Mouse (Mus musculus) forebrain, embryonic 14.5 days (tissue): ENCODE data around the gene Slc1a3. TPM values are rescaled to one million over a fixed set of nuclear protein-coding genes. Genes with fewer than 3 reads are reported as not detected.
"Not testable (repeated sequence)": the region's sequence is repeated elsewhere in the genome, so short reads cannot be mapped to it uniquely, and the experiment has no call there.

Source experiments
- ATAC-seq: fragments of 200-750 bp; cut with Nextera tagmentation; 2 replicates; pipeline ENCODE4 v1.8.0; 2017; ENCODE audit warnings: mild to moderate bottlenecking, moderate library complexity
- DNase-seq: peaks from one replicate; pipeline ENCODE4 v3.0.0-alpha.2; 2015; ENCODE audit warnings: low spot score
- H3K27ac ChIP-seq: fragments of 300-500 bp; sonication (generic); 2 replicates; pipeline ENCODE4 v1.5.1; 2014; ENCODE audit warnings: low read depth, mild to moderate bottlenecking, control low read depth, low read length, moderate library complexity
- H3K27me3 ChIP-seq: fragments of 300-500 bp; sonication (generic); replicated peaks from 2 replicates; pipeline ENCODE4 v1.6.1; 2014; ENCODE audit warnings: low read length, control low read depth, mixed read lengths; ENCODE audit not compliant: control insufficient read depth, insufficient read depth
- H3K36me3 ChIP-seq: fragments of 300-500 bp; sonication (generic); 2 replicates; pipeline ENCODE4 v1.6.1; 2014; ENCODE audit warnings: low read length, control low read depth; ENCODE audit not compliant: control insufficient read depth, insufficient read depth
- H3K4me1 ChIP-seq: fragments of 300-500 bp; sonication (generic); 2 replicates; pipeline ENCODE4 v1.6.1; 2014; ENCODE audit warnings: antibody characterized with exemption, low read length, control low read depth; ENCODE audit not compliant: control insufficient read depth, insufficient read depth
- H3K4me2 ChIP-seq: fragments of 300-500 bp; sonication (generic); 2 replicates; pipeline ENCODE4 v1.6.1; 2014; ENCODE audit warnings: mild to moderate bottlenecking, control low read depth, low read length
- H3K4me3 ChIP-seq: fragments of 300-500 bp; sonication (generic); 2 replicates; pipeline ENCODE4 v1.5.1; 2014; ENCODE audit warnings: low read depth, low read length, control low read depth
- H3K9ac ChIP-seq: fragments of 300-500 bp; sonication (generic); 2 replicates; pipeline ENCODE4 v1.6.1; 2014; ENCODE audit warnings: mild to moderate bottlenecking, low read length, control low read depth, moderate library complexity
- H3K9me3 ChIP-seq: fragments of 300-500 bp; sonication (generic); replicated peaks from 2 replicates; pipeline ENCODE4 v1.6.1; 2016; ENCODE audit warnings: low read length, control low read depth, mixed read lengths; ENCODE audit not compliant: control insufficient read depth
- WGBS: fragments of 180-500 bp; shearing (Covaris S2); extraction: QIAGEN DNeasy Blood & Tissue Kit; methylation state at CpG from one replicate; pipeline ENCODE4 v1.1.7; 2014; 5-methylcytosine and 5-hydroxymethylcytosine counted together
- polyA plus RNA-seq: library from polyadenylated mRNA; unstranded; fragments of >200 nt; fragmentation: Nextera tagmentation; extraction: Ambion mirVana; gene quantifications from 2 replicates; pipeline ENCODE4 v1.2.1, GENCODE M21; 2014

Gene Slc1a3
- polyA plus RNA-seq, 1 experiment from 2014 or later, result 102 TPM

- not testable (repeated sequence) for H3K27me3 ChIP-seq, H3K4me3 ChIP-seq, H3K9ac ChIP-seq, ATAC-seq, H3K36me3 ChIP-seq, DNase-seq, H3K4me1 ChIP-seq, H3K27ac ChIP-seq, H3K4me2 ChIP-seq, H3K9me3 ChIP-seq
- WGBS, result 96% methylated on average over 6 of the region's 6 CpGs
Measured at GRCm38 (mm10) chr15:8690141-8690540, 20.4 kb downstream of the Slc1a3 start.

- Histone ChIP-seq H3K9me3 (no peaks in the 10 kb centered on the region), H3K4me2 (no peak overlapping the region), H3K9ac (no peak overlapping the region), H3K27ac (no peak overlapping the region), H3K27me3 (no peaks in the 10 kb centered on the region), H3K36me3 (peaks cover 6% of the 10 kb centered on the region; the same call in 1 of the 2 replicates), H3K4me1 (no peaks in the 10 kb centered on the region), H3K4me3 (no peak overlapping the region)
- DNase-seq (no peak), ATAC-seq (no peak)
- 91% methylated on average over 4 of the region's 4 CpGs for WGBS
Measured at GRCm38 (mm10) chr15:8686846-8687245, 23.7 kb downstream of the Slc1a3 start.

- WGBS, result 95% methylated on average over 7 of the region's 7 CpGs
- DNase-seq, result no peak
- ATAC-seq, result no peak
- no peak overlapping the region for H3K9ac ChIP-seq
- no peaks in the 10 kb centered on the region for H3K4me1 ChIP-seq
- H3K36me3 ChIP-seq, result peaks cover 6% of the 10 kb centered on the region; the same call in 1 of the 2 replicates
- no peak overlapping the region for H3K4me3 ChIP-seq
- no peaks in the 10 kb centered on the region for H3K9me3 ChIP-seq
- no peaks in the 10 kb centered on the region for H3K27me3 ChIP-seq
- no peak overlapping the region for H3K4me2 ChIP-seq
- no peak overlapping the region for H3K27ac ChIP-seq
Measured at GRCm38 (mm10) chr15:8685506-8685905, 25.1 kb downstream of the Slc1a3 start.

GRCm38 (mm10) chr15:8684263-8684662, 26.3 kb downstream of the Slc1a3 start:
- Histone ChIP-seq H3K4me3 (no peak overlapping the region), H3K27me3 (no peaks in the 10 kb centered on the region), H3K4me1 (no peaks in the 10 kb centered on the region), H3K36me3 (peaks cover 6% of the 10 kb centered on the region; the same call in 1 of the 2 replicates), H3K27ac (no peak overlapping the region), H3K9me3 (no peaks in the 10 kb centered on the region), H3K9ac (no peak overlapping the region), H3K4me2 (no peak overlapping the region)
- WGBS, result 75% methylated on average over 3 of the region's 3 CpGs
- DNase-seq (peak; percentile 63), ATAC-seq (peak; percentile 48; the same call in 1 of the 2 replicates)

GRCm38 (mm10) chr15:8682871-8683270, 27.7 kb downstream of the Slc1a3 start:
- no peaks in the 10 kb centered on the region for H3K27me3 ChIP-seq
- no peak for ATAC-seq
- no peak overlapping the region for H3K9ac ChIP-seq
- no peaks in the 10 kb centered on the region for H3K9me3 ChIP-seq
- H3K27ac ChIP-seq, result no peak overlapping the region
- no peak for DNase-seq
- no peaks in the 10 kb centered on the region for H3K4me1 ChIP-seq
- WGBS, result 94% methylated on average over 3 of the region's 3 CpGs
- peaks cover 6% of the 10 kb centered on the region; the same call in 1 of the 2 replicates for H3K36me3 ChIP-seq
- H3K4me2 ChIP-seq, result no peak overlapping the region
- H3K4me3 ChIP-seq, result no peak overlapping the region

- peaks cover 2% of the 10 kb centered on the region; the same call in 1 of the 2 replicates for H3K36me3 ChIP-seq
- no peaks in the 10 kb centered on the region for H3K9me3 ChIP-seq
- H3K27me3 ChIP-seq, result no peaks in the 10 kb centered on the region
- H3K27ac ChIP-seq, result no peak overlapping the region
- no peak for ATAC-seq
- no peak overlapping the region for H3K9ac ChIP-seq
- 88% methylated on average over 9 of the region's 9 CpGs for WGBS
- DNase-seq, result no peak
- no peak overlapping the region for H3K4me2 ChIP-seq
- no peaks in the 10 kb centered on the region for H3K4me1 ChIP-seq
- H3K4me3 ChIP-seq, result no peak overlapping the region
Measured at GRCm38 (mm10) chr15:8682421-8682820, 28.1 kb downstream of the Slc1a3 start.

GRCm38 (mm10) chr15:8681971-8682370, 28.6 kb downstream of the Slc1a3 start:
- H3K4me2 ChIP-seq, result no peak overlapping the region
- H3K27ac ChIP-seq, result no peak overlapping the region
- H3K4me3 ChIP-seq, result no peak overlapping the region
- H3K4me1 ChIP-seq, result no peaks in the 10 kb centered on the region
- DNase-seq (no peak), ATAC-seq (no peak)
- no peaks in the 10 kb centered on the region for H3K36me3 ChIP-seq
- H3K9ac ChIP-seq, result no peak overlapping the region
- H3K27me3 ChIP-seq, result no peaks in the 10 kb centered on the region
- WGBS, result 62% methylated on average over 7 of the region's 7 CpGs
- no peaks in the 10 kb centered on the region for H3K9me3 ChIP-seq

- WGBS, result 93% methylated on average over 5 of the region's 5 CpGs
- H3K9ac ChIP-seq, result no peak overlapping the region
- DNase-seq, result no peak
- no peak for ATAC-seq
- no peak overlapping the region for H3K4me2 ChIP-seq
- no peak overlapping the region for H3K27ac ChIP-seq
- no peaks in the 10 kb centered on the region for H3K4me1 ChIP-seq
- no peaks in the 10 kb centered on the region for H3K9me3 ChIP-seq
- no peaks in the 10 kb centered on the region for H3K27me3 ChIP-seq
- no peak overlapping the region for H3K4me3 ChIP-seq
- no peaks in the 10 kb centered on the region for H3K36me3 ChIP-seq
Measured at GRCm38 (mm10) chr15:8681009-8681408, 29.6 kb downstream of the Slc1a3 start.

GRCm38 (mm10) chr15:8676959-8677358, 33.6 kb downstream of the Slc1a3 start:
- no peak for DNase-seq
- H3K4me3 ChIP-seq, result no peak overlapping the region
- no peak overlapping the region for H3K4me2 ChIP-seq
- ATAC-seq, result no peak
- no peak overlapping the region for H3K9ac ChIP-seq
- H3K9me3 ChIP-seq, result no peaks in the 10 kb centered on the region
- no peaks in the 10 kb centered on the region for H3K27me3 ChIP-seq
- H3K27ac ChIP-seq, result no peak overlapping the region
- no peaks in the 10 kb centered on the region for H3K36me3 ChIP-seq
- WGBS, result 96% methylated on average over 2 of the region's 2 CpGs
- H3K4me1 ChIP-seq, result no peaks in the 10 kb centered on the region
